Mouse (Mus musculus): ENCODE data around the gene Krtap5-1.
"Not testable (repeated sequence)": the region's sequence is repeated elsewhere in the genome, so short reads cannot be mapped to it uniquely, and the experiment has no call there.

The Krtap5-1 gene

DNA sequence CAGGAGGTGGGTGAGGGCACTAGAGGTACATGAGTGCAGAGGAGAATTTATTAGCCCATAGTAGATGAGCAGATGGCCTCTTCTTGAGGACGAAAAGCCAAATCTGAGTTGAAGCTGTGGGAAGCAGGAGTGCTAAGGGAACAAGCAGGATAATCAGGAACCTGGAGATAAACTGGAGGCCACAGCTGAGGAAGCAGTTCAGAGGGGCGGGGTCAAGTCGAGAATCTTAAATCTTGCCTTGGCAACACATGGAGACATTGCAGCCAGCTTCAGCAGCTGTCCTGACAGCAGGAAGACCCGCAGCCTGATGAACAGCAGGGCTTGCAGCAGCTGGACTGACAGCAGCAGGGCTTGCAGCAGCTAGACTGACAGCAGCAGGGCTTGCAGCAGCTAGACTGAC lies 810 bp downstream of the Krtap5-1 start:
- DNase-seq (ENCODE audit: low spot score in 2 of 2) = not testable (repeated sequence)

DNA sequence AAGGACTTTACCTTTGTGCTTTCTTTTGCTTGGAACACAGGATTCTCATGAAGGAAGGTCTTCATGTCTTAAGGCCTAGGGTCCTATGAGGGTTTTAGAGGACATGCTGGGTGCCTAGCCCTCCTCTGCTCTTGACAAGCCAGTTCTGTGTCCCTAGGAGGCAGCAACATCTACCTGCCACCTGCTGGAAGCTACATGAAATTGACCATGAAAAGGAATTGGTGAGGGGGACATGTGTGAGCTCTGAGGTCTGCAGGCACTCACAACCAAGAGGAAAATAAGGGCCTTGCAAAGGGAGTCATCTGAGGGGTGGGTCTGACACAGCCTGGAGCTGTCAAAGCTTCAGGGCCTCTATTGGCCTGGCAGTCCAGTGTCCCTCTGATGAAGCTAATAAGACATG lies 1.5 kb downstream of the Krtap5-1 start:
- no peak for DNase-seq (ENCODE audit: low spot score in 2 of 2)

DNA sequence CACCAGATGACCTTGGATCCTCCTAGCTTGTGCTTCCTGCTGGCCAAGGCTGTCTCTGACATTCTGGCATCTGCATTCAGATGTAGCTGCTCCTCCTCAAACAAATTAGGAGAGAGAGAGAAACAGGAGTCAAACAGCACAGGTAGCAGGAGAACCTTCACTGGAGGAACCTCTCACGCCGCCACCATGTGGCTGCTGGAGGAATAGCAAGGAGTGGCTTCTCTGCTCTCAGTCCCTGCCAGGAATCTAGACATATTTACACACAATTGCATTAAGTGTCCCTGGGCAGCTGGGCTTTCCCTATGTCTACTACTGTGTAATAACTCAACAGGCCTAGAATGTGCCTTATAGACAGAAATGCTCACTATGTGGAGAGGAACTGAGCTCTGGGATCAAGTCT lies 3.1 kb downstream of the Krtap5-1 start:
- DNase-seq (ENCODE audit: low spot score in 2 of 2) = not testable (repeated sequence)

DNA sequence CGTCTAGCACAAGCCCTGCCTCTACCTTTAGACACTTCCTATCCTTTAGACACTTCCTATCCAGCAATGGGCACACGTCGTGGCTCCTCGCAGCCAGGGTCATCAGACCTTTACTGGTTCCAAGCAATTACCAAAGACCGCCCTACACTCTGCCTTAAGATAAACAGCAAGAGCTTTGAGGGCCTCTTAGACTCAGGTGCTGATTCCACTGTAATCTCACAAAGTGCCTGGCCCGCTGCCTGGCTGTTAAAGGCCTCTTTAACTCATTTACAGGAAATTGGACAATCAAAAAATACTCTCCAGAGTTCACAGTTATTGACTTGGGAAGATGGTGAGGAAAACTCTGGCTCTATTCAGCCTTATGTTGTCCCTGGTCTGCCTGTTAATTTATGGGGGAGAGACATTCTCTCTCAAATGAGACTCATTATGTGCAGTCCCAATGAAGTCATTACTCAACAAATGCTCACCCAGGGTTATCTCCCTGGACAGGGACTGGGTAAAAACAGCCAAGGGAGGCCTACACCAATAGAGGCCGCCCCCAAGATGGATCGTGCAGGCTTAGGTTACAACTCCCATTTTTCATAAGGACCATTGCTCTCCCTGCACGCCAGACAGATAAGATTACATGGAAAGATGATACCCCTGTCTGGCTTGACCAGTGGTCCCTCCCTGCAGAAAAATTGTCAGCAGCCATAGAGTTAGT lies 10.9 kb downstream of the Krtap5-1 start:
- not testable (repeated sequence) for DNase-seq (ENCODE audit: low spot score in 2 of 2)

GRCm38 (mm10) chr7:142285130-142285835 lies 11.6 kb downstream of the Krtap5-1 start:
- DNase-seq (ENCODE audit: low spot score in 2 of 2) = peak; percentile 10 to 26

DNA sequence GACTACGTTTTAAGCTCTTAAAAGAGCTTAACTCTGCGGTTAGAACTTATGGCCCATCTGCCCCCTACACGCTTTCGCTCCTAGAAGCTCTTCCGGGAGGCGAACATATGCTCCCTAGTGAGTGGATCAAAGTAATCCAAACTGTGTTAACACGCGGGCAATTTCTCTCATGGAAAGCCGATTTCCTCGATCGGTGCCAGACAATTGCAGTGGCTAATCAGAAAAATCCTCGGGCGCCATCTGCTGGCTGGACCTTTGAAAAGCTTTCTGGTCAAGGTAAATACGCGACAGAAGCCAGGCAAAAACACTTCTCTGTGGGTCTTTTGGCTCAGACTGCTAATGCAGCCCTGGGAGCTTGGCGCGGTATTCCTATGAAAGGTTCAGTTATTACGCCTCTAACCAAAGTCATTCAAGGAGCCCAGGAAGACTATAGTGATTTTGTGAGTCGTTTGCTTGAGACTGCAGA lies 12.3 kb downstream of the Krtap5-1 start:
- DNase-seq (ENCODE audit: low spot score in 2 of 2) = peak; percentile 81 to 85

GRCm38 (mm10) chr7:142284023-142284591 lies 12.8 kb downstream of the Krtap5-1 start:
- DNase-seq (ENCODE audit: low spot score in 2 of 2) = peak; percentile 37 to 60

DNA sequence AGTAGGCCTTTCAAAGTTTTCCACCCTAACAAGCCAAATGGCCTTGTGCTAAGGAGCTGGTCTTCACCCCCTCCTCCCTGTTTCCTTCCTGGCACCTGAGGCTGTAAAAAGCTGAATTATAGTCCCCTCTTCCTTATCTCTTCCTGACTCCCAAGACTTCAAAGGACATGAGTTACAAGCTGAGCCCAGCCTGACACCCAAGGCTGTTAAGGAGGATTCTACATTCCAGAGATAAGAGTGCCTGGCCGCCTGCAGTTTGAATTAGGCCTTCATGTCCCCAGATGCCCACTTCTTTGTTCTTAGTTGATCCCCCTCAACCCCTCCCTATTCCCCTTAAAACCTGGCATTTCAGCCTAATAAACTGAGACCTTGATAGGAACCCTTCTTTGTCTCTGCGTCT lies 14.1 kb downstream of the Krtap5-1 start:
- DNase-seq (ENCODE audit: low spot score in 2 of 2) = not testable (repeated sequence)

GRCm38 (mm10) chr7:142279291-142279690 lies 17.6 kb downstream of the Krtap5-1 start:
- DNase-seq (ENCODE audit: low spot score in 2 of 2) = not testable (repeated sequence)

- peak in 1 of 2 experiments; percentile 65 for DNase-seq (ENCODE audit: low spot score in 2 of 2)
These were observed 18.7 kb downstream of the Krtap5-1 start for GRCm38 (mm10) chr7:142278183-142278582.

DNA sequence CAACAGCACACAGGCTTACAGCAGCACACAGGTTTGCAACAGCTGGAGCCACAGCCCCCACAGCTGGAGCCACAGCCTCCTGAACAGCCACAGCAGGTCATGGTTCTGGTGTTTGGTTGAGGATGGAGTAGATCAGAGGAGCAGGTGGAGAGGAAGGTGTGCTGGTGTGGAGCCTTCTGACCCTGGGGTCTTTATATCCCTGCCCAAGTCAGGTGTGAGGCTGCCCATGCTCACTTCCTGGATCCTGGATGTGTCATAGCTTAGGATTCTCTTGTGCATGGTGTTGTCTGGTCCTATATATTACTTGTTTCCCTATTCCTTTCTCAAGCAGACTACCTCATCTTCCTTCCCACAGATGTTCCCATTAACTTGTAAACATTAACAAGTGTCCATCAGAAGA lies 22.7 kb downstream of the Krtap5-1 start, which contains the start of gene Gm4559:
Gene Gm4559 (minus strand): TSS at position 101 of the 400 bp plus-strand sequence.
- not testable (repeated sequence) for DNase-seq (ENCODE audit: low spot score in 2 of 2)

GRCm38 (mm10) chr7:142258254-142258653 lies 38.7 kb downstream of the Krtap5-1 start, which contains the start of gene Gm2431:
TSS of gene Gm2431 (minus strand) at chr7:142258354.
- DNase-seq (ENCODE audit: low spot score in 2 of 2) = not testable (repeated sequence)

GRCm38 (mm10) chr7:142255517-142255916 lies 41.4 kb downstream of the Krtap5-1 start:
- DNase-seq (ENCODE audit: low spot score in 2 of 2) = no peak

DNA sequence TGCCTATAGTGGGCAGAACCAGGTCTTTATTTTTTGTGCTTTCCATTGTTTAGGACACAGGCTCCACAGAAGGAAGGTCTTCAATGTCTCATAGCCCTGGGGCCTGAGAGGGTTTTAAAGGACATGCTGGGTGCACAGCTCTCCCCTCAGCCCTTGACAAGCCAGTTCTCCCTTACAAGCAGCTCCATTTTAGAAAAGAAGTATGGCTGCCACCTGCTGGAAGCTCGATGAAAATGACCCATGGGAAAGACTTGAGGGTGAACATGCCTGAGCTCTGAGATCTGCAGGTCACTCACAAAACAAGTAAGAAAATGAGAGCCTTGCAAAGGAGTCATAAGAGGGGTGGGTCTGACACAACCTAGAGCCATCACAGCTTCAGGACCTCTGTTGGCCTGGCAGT lies 47.1 kb downstream of the Krtap5-1 start:
- DNase-seq (ENCODE audit: low spot score in 2 of 2) = peak in 1 of 2 experiments; percentile 19
